Mouse (Mus musculus): ENCODE results near the gene Il2rg. TPM values are rescaled to one million over a fixed set of nuclear protein-coding genes. Genes with fewer than 3 reads are reported as not detected.
A peak's percentile ranks its signal among the peaks of the same experiment; 100 is the strongest.

Il2rg gene
- polyA plus RNA-seq, 1 experiment from 2014 or later, result 4.0 TPM

DNA sequence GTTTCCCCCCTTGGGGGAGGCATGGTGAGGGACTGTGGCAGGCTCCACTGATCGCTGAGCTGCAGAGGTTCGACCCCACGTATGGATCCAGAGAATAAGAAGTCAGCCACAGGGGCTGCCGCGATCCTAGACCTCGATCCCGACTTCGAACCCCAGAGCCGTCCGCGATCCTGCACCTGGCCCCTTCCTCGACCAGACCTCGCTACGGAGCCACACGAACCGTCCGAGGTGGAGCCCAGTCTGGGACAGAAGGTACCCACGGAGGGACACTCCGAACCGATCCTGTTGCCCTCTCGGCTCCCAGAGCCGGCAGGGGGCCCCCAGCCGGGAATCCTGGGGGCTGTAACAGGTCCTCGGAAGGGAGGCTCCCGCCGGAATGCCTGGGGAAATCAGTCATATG is 13.3 kb downstream of the Il2rg start:
- WGBS, result 17% methylated on average over 26 of the region's 26 CpGs
- Histone ChIP-seq H3K4me1 (no peaks in the 10 kb centered on the region), H3K9me3 (replicated peaks) (no peaks in the 10 kb centered on the region), H3K27me3 (peaks cover 3% of the 10 kb centered on the region), H3K9ac (peak overlapping the region; percentile 53), H3K4me2 (replicated peaks) (peak overlapping the region; percentile 61), H3K4me3 (peak overlapping the region; percentile 51), H3K36me3 (peaks cover 6% of the 10 kb centered on the region; the same call in 1 of the 2 replicates), H3K27ac (no peak overlapping the region)
- ATAC-seq (ENCODE audit: low FRiP score), result 0 out of 2 replicates have a peak, but pooled peaks have one; percentile 26

DNA sequence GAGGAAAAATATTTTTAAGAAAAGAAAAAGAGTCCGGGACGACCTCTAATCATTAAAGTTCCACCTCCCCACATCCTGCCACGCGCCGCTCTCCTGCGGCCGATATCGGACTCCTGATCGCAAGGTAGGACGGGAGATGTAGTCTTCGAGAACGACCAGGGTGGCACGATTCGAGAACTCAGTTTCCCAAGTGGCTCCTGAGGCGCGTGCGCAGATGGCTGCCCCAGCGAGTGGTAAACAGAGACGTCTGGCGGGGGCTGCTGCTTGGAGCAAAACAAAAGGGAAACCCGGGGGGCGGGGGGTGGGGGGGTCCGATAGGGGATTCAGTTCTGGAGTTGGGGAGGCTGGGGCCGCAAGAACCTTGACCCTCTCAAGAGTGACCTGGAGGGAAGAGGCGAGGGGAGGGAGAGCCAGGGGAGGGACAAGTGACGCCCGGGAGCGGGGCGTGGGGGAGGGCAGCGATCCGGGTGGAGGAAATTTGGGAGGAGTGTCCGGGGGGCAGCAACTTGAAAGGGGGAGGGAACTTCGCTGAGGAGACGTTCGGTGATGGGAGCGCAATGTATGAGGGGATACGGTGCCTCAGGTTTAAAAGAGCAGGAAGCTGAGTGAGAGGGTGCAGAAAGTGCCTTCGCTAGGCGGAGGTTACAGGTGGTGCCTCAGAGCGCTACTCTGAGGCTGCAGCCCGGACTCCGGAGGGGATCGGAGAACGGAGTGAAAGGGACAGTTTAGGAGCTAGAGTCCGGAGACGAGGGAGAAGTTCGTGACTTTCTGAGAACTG is 13.9 kb downstream of the Il2rg start, which contains the start of gene Foxo4:
Gene Foxo4, plus strand, starts transcription at position 577 of the 778 bp plus-strand sequence.
- ATAC-seq (ENCODE audit: low FRiP score), result peak; percentile 93
- Histone ChIP-seq H3K27me3 (peaks cover 3% of the 10 kb centered on the region), H3K36me3 (peaks cover 6% of the 10 kb centered on the region; the same call in 1 of the 2 replicates), H3K4me3 (peak within 1 kb of the TSS; percentile 51), H3K9ac (peak within 1 kb of the TSS; percentile 53), H3K9me3 (replicated peaks) (no peaks in the 10 kb centered on the region), H3K4me1 (no peaks in the 10 kb centered on the region), H3K27ac (no peak within 1 kb of the TSS), H3K4me2 (replicated peaks) (peak within 1 kb of the TSS; percentile 61)
- WGBS, result 26% methylated on average over 45 of the region's 47 CpGs

DNA sequence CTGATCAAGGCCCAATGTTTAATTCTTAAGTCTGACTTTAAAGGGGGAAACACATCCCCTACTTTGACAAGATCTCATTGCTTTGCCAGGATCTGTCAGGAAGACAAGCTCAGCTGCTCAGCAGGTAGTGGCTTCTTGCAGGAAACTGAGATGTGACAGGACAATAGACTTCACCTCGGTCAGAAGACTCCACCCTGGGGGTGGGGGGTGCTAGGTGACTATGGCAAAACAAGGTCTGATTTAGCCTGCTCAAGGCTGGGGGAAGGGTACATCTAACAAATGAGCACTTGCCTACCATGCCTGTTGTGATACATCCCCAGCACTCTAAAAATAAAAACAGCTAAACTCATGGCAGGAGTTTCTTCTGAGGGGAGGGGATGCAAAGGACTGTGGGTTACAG is 23.0 kb downstream of the Il2rg start:
- Histone ChIP-seq H3K4me1 (no peaks in the 10 kb centered on the region), H3K4me2 (replicated peaks) (no peak overlapping the region), H3K9ac (no peak overlapping the region), H3K27me3 (no peaks in the 10 kb centered on the region), H3K36me3 (no peaks in the 10 kb centered on the region), H3K4me3 (no peak overlapping the region), H3K9me3 (replicated peaks) (no peaks in the 10 kb centered on the region), H3K27ac (no peak overlapping the region)
- ATAC-seq (ENCODE audit: low FRiP score), result no peak
- 38% methylated on average over 1 of the region's 1 CpGs for WGBS

DNA sequence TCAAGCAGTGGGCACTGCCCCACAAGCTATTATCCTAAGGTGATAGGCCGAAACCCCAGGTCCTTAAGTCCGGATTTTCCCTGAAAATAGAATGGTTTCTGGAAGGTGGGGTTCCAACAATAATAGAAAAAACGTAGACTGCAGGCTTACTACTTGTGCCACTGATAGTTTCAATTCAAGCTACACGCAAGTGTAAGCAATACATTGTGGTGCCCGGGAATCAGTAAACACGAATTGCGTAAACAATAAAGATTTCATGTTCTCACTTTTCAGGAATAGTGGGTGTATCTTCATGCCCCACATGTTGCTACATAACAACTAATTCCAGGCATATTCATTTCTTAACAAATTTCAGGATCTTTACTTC is 45.3 kb downstream of the Il2rg start:
- peak overlapping the region; percentile 35; the same call in 1 of the 2 replicates for H3K27ac ChIP-seq
- no peaks in the 10 kb centered on the region for H3K9me3 ChIP-seq (replicated peaks)
- H3K27me3 ChIP-seq, result peaks cover 14% of the 10 kb centered on the region
- H3K4me1 ChIP-seq, result no peaks in the 10 kb centered on the region; the same call in 1 of the 2 replicates
- peak overlapping the region; percentile 54 for H3K4me3 ChIP-seq
- no peak overlapping the region for H3K9ac ChIP-seq
- ATAC-seq (ENCODE audit: low FRiP score), result no peak
- WGBS, result 35% methylated on average over 7 of the region's 7 CpGs
- peak overlapping the region; percentile 51 for H3K4me2 ChIP-seq (replicated peaks)
- no peaks in the 10 kb centered on the region for H3K36me3 ChIP-seq

DNA sequence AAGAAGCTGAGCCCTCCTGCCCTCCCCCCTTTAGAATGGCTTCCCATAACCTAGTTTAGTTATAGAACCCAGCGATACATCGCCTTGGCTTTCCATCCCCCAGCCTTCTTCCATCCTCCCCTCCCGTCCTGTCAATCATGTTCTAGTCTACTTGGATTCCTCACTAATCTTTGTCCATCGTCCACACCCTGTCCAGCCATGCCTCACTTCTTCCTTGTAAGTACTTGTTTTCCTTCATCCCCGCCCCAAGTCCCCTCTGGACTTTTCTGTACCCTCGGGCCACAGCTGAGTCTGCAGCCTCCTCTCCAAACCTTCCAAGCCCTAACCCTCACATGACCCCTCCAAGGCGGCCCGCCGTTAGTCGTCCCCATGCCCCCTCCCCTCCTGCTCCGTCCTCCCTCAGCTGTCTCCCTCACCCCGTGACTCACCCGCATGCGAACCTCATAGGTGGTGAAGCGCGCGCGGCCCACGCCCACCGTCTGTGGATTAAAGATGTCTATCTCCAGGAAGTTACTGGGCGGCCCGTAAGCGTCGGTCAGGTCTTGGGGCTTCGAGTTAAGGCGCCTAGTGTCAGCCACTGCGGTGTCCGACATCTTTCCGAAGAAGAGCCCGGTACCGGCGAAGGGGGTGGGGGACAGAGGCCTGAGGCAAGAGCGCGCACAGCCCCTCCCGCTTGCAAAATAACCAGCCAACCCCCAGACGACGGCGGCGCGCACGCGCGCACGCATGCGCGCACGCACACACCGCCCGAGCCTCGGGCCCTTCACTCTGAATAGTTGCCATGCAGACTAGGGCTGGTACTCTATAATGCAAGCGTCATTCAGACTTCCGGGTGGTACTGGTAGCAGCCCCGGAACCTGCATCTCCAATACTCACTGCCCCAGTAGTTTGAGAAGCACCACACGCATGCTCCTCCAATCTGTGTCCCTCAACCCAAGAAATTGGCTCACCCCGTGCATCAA is 45.9 kb downstream of the Il2rg start, which contains the start of gene Snx12:
Gene Snx12, minus strand, starts transcription at position 730 of the 962 bp plus-strand sequence.
- 17% methylated on average over 55 of the region's 55 CpGs for WGBS
- no peaks in the 10 kb centered on the region for H3K9me3 ChIP-seq (replicated peaks)
- peaks cover 14% of the 10 kb centered on the region for H3K27me3 ChIP-seq
- no peaks in the 10 kb centered on the region; the same call in 1 of the 2 replicates for H3K4me1 ChIP-seq
- H3K9ac ChIP-seq, result peak within 1 kb of the TSS; percentile 63
- H3K36me3 ChIP-seq, result no peaks in the 10 kb centered on the region
- peak within 1 kb of the TSS; percentile 54 for H3K4me3 ChIP-seq
- H3K4me2 ChIP-seq (replicated peaks), result peak within 1 kb of the TSS; percentile 56
- H3K27ac ChIP-seq, result peak within 1 kb of the TSS; percentile 78
- ATAC-seq (ENCODE audit: low FRiP score), result peak; percentile 98

Other genes starting within 250 kb of the Il2rg start
- gene Tex11, start 208.6 kb downstream of the Il2rg start, polyA plus RNA-seq (2016; fragmentation: Nextera tagmentation; extraction: Ambion mirVana), result 0.12 and 0.21 TPM in 2 replicates
- 0.71 and 0.82 TPM in 2 replicates for gene Slc7a3, start 182.2 kb downstream of the Il2rg start, polyA plus RNA-seq (2016; fragmentation: Nextera tagmentation; extraction: Ambion mirVana)
- 53.3 and 57.5 TPM in 2 replicates for gene Snx12, start 45.7 kb downstream of the Il2rg start, polyA plus RNA-seq (2016; fragmentation: Nextera tagmentation; extraction: Ambion mirVana)
- gene Foxo4, start 13.7 kb downstream of the Il2rg start, polyA plus RNA-seq (2016; fragmentation: Nextera tagmentation; extraction: Ambion mirVana), result 1.8 and 2.4 TPM in 2 replicates
- not detected in 2 replicates for gene Gm614, start 4.3 kb downstream of the Il2rg start, polyA plus RNA-seq (2016; fragmentation: Nextera tagmentation; extraction: Ambion mirVana)
- gene Gm20489, start 768 bp upstream of the Il2rg start, polyA plus RNA-seq (2016; fragmentation: Nextera tagmentation; extraction: Ambion mirVana), result not detected in 2 replicates
- gene Med12, start 5.8 kb upstream of the Il2rg start, polyA plus RNA-seq (2016; fragmentation: Nextera tagmentation; extraction: Ambion mirVana), result 38.9 and 39.2 TPM in 2 replicates
- 37.0 and 44.6 TPM in 2 replicates for gene Nlgn3, start 30.9 kb upstream of the Il2rg start, polyA plus RNA-seq (2016; fragmentation: Nextera tagmentation; extraction: Ambion mirVana)
- 0.22 and 0.60 TPM in 2 replicates for gene Gjb1, start 108.1 kb upstream of the Il2rg start, polyA plus RNA-seq (2016; fragmentation: Nextera tagmentation; extraction: Ambion mirVana)
- gene Zmym3, start 152.6 kb upstream of the Il2rg start, polyA plus RNA-seq (2016; fragmentation: Nextera tagmentation; extraction: Ambion mirVana), result 43.5 and 52.6 TPM in 2 replicates
- gene Nono, start 161.1 kb upstream of the Il2rg start, polyA plus RNA-seq (2016; fragmentation: Nextera tagmentation; extraction: Ambion mirVana), result 502 and 525 TPM in 2 replicates
- 3.7 and 7.5 TPM in 2 replicates for gene Itgb1bp2, start 180.8 kb upstream of the Il2rg start, polyA plus RNA-seq (2016; fragmentation: Nextera tagmentation; extraction: Ambion mirVana)